In the genomic region with DNA sequence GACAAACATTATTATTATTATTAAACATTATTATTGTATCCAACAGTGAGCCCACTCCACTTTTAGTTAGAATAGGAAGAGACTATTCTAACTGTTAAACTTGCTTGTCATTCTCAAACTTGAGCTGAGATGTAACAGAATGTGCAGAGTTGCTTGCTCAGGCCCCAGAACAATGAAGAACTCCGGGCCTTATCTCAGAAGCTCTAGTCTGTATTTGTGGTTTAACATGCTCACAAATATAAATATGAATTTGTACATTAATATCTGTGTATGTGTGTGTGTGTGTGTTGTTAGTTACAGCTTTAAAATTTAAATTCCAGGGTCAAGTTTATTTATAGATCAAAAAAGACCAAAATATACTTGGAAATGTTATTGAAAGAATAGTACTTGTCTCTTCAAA, we compare ENCODE assay signal across 31 mouse cellular contexts.
"Had no signal": no experiment of that assay in that cellular context is flagged by ENCODE, and none has a peak within 500 bp of the region (broad histone marks: within the 10 kb centered on the region; RNA-seq: fewer than 3 reads in every experiment).

No protein-coding gene starts in this region.

- H3K4me3 ChIP-seq: heart, embryonic 10.5 days; heart, embryonic 12.5 days; heart, embryonic 13.5 days; heart, embryonic 15.5 days; hindbrain, embryonic 10.5 days; hindbrain, embryonic 12.5 days; hindbrain, embryonic 13.5 days; hindbrain, embryonic 15.5 days; intestine, embryonic 15.5 days; kidney, embryonic 15.5 days; layer of hippocampus, adult 2 months; left cerebral cortex, adult 2 months had no signal

- H3K4me1 ChIP-seq: heart, embryonic 10.5 days; heart, embryonic 12.5 days; heart, embryonic 13.5 days; heart, embryonic 15.5 days; hindbrain, embryonic 10.5 days; hindbrain, embryonic 12.5 days; hindbrain, embryonic 13.5 days; hindbrain, embryonic 15.5 days; intestine, embryonic 15.5 days; kidney, embryonic 15.5 days had no signal

- H3K27me3 ChIP-seq: heart, embryonic 12.5 days; heart, embryonic 13.5 days; heart, embryonic 15.5 days; hindbrain, embryonic 12.5 days; hindbrain, embryonic 13.5 days; hindbrain, embryonic 15.5 days; intestine, embryonic 15.5 days; kidney, embryonic 15.5 days had no signal

- H3K27ac ChIP-seq: heart, embryonic 10.5 days; heart, embryonic 13.5 days; heart, embryonic 15.5 days; hindbrain, embryonic 10.5 days; hindbrain, embryonic 12.5 days; hindbrain, embryonic 13.5 days; hindbrain, embryonic 14.5 days; hindbrain, embryonic 15.5 days; hindbrain, postnatal 0 days; intestine, embryonic 15.5 days; kidney, embryonic 15.5 days; kidney, postnatal 0 days; layer of hippocampus, adult 2 months; left cerebral cortex, adult 2 months had no signal

- DNase-seq: heart, postnatal 10 days; heart, postnatal 14 days; heart, postnatal 36 days; heart, postnatal 4 days; kidney, adult 11 months; kidney, adult 18-20 months; kidney, adult 2 months; kidney, adult 8-10 months; kidney, adult 9 months; kidney, postnatal 10 days; kidney, postnatal 14 days; kidney, postnatal 25 days; kidney, postnatal 36 days; kidney, postnatal 4 days; layer of hippocampus, adult 9-11 months; layer of hippocampus, postnatal 36 days had no signal

- H3K9me3 ChIP-seq: heart, embryonic 10.5 days; heart, embryonic 12.5 days; heart, embryonic 13.5 days; heart, embryonic 15.5 days; hindbrain, embryonic 10.5 days; hindbrain, embryonic 12.5 days; hindbrain, embryonic 13.5 days; hindbrain, embryonic 15.5 days; intestine, embryonic 15.5 days; kidney, embryonic 15.5 days had no signal

- H3K9ac ChIP-seq: heart, embryonic 12.5 days; heart, embryonic 13.5 days; heart, embryonic 15.5 days; hindbrain, embryonic 12.5 days; hindbrain, embryonic 13.5 days; hindbrain, embryonic 14.5 days; hindbrain, embryonic 15.5 days; intestine, embryonic 15.5 days; kidney, embryonic 15.5 days had no signal

- H3K36me3 ChIP-seq: heart, embryonic 10.5 days; heart, embryonic 12.5 days; heart, embryonic 13.5 days; heart, embryonic 15.5 days; hindbrain, embryonic 10.5 days; hindbrain, embryonic 12.5 days; hindbrain, embryonic 13.5 days; hindbrain, embryonic 15.5 days; intestine, embryonic 15.5 days; kidney, embryonic 15.5 days had no signal
